Mouse (Mus musculus) small intestine, adult 2 months (tissue): Measurements from ENCODE around the gene Mical3. TPM values are rescaled to one million over a fixed set of nuclear protein-coding genes. Genes with fewer than 3 reads are reported as not detected.

Source experiments
- H3K27ac ChIP-seq: fragments of 200-500 bp; 2 replicates; pipeline ENCODE4 v1.5.1; 2012; ENCODE audit warnings: low read depth, low read length, control low read depth, inconsistent platforms; ENCODE audit not compliant: insufficient read depth
- H3K27me3 ChIP-seq: fragments of 200-500 bp; 2 replicates; pipeline ENCODE4 v1.6.1; 2012; ENCODE audit warnings: mild to moderate bottlenecking, moderate library complexity, low read length, inconsistent platforms; ENCODE audit not compliant: control insufficient read depth, insufficient read depth
- H3K36me3 ChIP-seq: fragments of 200-500 bp; 2 replicates; pipeline ENCODE4 v1.6.1; 2012; ENCODE audit warnings: mild to moderate bottlenecking, low read length, control low read depth, inconsistent platforms; ENCODE audit not compliant: control insufficient read depth, insufficient read depth
- H3K4me1 ChIP-seq: fragments of 200-500 bp; 2 replicates; pipeline ENCODE4 v1.6.1; 2012; ENCODE audit warnings: low read length, inconsistent platforms, mixed read lengths; ENCODE audit not compliant: control insufficient read depth, insufficient read depth, insufficient read length
- H3K4me3 ChIP-seq: fragments of 200-500 bp; 2 replicates; pipeline ENCODE4 v1.5.1; 2012; ENCODE audit warnings: low read depth, mild to moderate bottlenecking, control low read depth, inconsistent platforms, low read length, moderate library complexity
- CTCF ChIP-seq: fragments of 200-500 bp; IDR thresholded peaks from 2 replicates; pipeline ENCODE4 v1.5.1; 2012; ENCODE audit warnings: low read depth, mild to moderate bottlenecking, control low read depth, inconsistent platforms, low read length, moderate library complexity, mixed read lengths; ENCODE audit not compliant: insufficient replicate concordance, insufficient read length; ENCODE audit errors: extremely low read depth
- POLR2A ChIP-seq: fragments of 200-500 bp; IDR thresholded peaks from 2 replicates; pipeline ENCODE4 v1.6.1; 2012; ENCODE audit warnings: low read depth, mild to moderate bottlenecking, control low read depth, inconsistent platforms, low read length, moderate library complexity
- WGBS: fragments of 180-500 bp; shearing (Covaris S2); methylation state at CpG from one replicate; pipeline ENCODE4 v1.1.7; 2018; 5-methylcytosine and 5-hydroxymethylcytosine counted together
- polyA plus RNA-seq: library from polyadenylated mRNA; depleted of rRNA; stranded (reverse); fragments of >200 nt; gene quantifications from 2 replicates; pipeline ENCODE4 v1.2.3, GENCODE M21; 2012

The Mical3 gene
- polyA plus RNA-seq, 1 experiment: 8.9 TPM

DNA sequence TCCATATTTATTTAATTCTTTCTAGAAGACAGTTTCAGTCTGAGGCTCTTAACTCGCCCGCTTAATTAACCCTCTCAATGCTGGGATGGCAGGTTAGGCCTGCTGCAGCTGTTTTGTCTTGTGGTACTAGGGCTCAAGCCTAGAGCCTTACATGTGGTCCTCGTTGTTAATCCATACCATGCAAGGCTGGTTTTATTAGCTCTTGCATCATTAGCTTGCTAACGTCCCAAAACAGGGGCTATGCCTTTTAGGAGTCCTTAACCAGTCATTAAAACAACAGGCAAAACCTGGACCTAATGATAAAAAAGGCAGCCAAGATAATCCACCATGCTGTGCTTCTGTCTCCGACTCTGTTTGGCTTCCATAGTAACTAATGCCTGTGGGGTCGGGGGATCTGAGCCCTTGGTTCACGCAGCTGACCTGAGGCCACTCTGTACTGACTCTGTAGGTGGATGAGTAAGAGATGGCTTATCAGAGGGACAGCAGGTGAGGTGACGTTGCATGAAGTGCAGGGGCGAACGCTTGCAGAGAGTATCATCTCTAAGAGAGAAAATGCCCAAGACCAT, 104.7 kb downstream of the Mical3 start:
- Histone ChIP-seq H3K27ac (no peak overlapping the region), H3K4me1 (no peaks in the 10 kb centered on the region), H3K4me3 (no peak overlapping the region), H3K36me3 (peaks cover 36% of the 10 kb centered on the region), H3K27me3 (no peaks in the 10 kb centered on the region)
- 88% methylated on average over 10 of the region's 10 CpGs for WGBS
- TF ChIP-seq POLR2A (no peak), CTCF (no peak)

DNA sequence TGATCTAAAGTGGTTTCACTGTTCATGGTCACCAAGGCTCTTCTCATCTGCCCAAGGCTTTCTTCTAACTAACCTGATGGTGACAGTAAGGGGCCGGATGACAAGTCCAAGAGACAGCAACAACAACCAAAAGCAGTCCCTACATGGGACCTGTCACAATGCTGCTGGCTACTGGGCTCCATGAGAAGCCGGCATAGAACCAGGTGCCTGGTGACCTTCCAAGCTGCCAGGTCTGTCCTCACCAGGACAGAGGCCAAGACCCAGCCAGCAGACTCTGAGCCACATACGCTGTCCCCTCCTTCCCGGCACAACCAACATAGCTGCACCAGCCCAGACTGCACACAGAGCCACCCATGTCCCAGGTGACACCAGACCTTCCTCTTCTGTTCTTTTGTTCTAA, 112.7 kb downstream of the Mical3 start:
- TF ChIP-seq CTCF: no peak
- no peak for TF ChIP-seq POLR2A

DNA sequence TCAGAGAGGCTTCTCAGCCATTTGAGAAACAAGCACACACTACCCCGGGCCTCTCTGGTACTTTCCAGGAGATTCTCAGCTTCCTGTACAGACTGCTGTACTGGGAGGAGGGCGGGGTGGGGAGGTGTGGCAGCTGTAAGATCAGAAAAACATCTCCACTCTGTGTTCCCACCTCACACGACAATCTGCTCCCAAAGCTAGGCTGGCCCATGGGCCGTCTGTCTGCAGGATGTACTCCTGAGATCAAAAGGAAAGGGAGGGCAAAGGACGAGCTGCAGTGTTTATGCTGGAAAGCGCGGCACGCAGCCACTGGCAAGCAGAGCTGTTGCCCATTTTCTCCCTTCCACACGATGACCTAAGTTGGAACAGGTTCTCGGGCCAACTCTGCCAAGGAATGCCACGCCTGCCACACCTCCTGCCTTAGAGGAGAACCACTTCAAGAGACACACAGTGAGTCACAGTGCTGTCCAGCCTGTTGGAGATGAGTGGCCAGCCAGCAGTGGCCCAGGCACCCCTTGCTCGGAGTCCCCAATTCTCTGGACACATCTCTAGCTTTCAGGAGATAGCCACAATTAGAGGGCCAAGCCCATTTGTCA, 113.3 kb downstream of the Mical3 start:
- H3K4me3 ChIP-seq: no peak overlapping the region
- 27% methylated on average over 12 of the region's 12 CpGs for WGBS
- peaks cover 5% of the 10 kb centered on the region; the same call in 1 of the 2 replicates for H3K4me1 ChIP-seq
- H3K27ac ChIP-seq: no peak overlapping the region
- no peaks in the 10 kb centered on the region for H3K27me3 ChIP-seq
- H3K36me3 ChIP-seq: peaks cover 25% of the 10 kb centered on the region
- TF ChIP-seq POLR2A: no peak
- TF ChIP-seq CTCF: no peak

More for the DNA sequence above, 112.7 kb downstream of the Mical3 start:
- Histone ChIP-seq H3K27me3 (no peaks in the 10 kb centered on the region), H3K27ac (no peak overlapping the region), H3K36me3 (peaks cover 28% of the 10 kb centered on the region), H3K4me1 (peaks cover 5% of the 10 kb centered on the region; the same call in 1 of the 2 replicates), H3K4me3 (no peak overlapping the region)
- WGBS: 90% methylated on average over 4 of the region's 4 CpGs

DNA sequence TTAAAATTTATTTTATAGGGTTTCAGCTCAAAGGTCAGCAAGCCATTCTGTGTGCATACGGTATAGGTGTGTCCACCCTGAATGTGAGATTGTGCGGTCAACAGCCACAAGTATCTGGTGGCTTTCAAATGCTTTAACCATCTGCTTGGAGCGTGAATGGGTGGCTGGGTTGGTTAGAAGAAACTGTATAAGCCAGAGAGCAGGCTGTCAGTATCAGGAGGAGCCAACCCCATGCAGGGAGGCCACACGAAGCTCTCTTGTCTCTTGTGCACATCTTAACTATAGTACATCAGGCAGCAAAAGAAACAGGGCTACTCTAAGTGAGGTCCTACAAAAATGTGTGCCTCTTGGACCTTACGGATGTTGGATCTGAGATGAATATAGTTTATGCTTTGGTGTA, 114.7 kb downstream of the Mical3 start:
- H3K4me1 ChIP-seq: peaks cover 5% of the 10 kb centered on the region; the same call in 1 of the 2 replicates
- WGBS: 80% methylated on average over 5 of the region's 5 CpGs
- H3K27me3 ChIP-seq: no peaks in the 10 kb centered on the region
- peaks cover 21% of the 10 kb centered on the region for H3K36me3 ChIP-seq
- TF ChIP-seq CTCF (no peak), POLR2A (no peak)
- no peak overlapping the region for H3K27ac ChIP-seq
- H3K4me3 ChIP-seq: no peak overlapping the region

DNA sequence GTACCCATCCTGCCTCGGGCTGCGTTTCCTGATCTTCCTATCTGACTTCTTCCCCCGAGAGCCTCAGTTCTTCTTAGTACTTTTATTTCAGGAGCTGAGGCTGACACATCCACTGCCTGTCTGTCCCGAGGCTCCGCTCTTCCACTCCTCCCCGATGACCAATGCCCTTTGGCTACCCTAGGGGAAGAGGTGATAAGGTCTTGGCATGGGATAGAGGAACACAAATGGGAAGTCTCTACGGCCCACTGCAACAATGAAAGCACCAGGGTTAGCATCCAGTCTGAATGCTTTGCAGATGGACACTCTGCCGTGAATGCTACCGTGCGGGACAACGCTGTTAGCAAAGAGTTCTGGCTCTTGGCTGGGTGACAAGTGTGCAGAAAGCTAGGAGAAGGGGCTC, 116.5 kb downstream of the Mical3 start:
- Histone ChIP-seq H3K27ac (no peak overlapping the region), H3K36me3 (peaks cover 9% of the 10 kb centered on the region; the same call in 1 of the 2 replicates), H3K4me1 (peaks cover 5% of the 10 kb centered on the region; the same call in 1 of the 2 replicates), H3K27me3 (no peaks in the 10 kb centered on the region), H3K4me3 (no peak overlapping the region)
- 85% methylated on average over 11 of the region's 11 CpGs for WGBS
- no peak for TF ChIP-seq CTCF
- TF ChIP-seq POLR2A: no peak

DNA sequence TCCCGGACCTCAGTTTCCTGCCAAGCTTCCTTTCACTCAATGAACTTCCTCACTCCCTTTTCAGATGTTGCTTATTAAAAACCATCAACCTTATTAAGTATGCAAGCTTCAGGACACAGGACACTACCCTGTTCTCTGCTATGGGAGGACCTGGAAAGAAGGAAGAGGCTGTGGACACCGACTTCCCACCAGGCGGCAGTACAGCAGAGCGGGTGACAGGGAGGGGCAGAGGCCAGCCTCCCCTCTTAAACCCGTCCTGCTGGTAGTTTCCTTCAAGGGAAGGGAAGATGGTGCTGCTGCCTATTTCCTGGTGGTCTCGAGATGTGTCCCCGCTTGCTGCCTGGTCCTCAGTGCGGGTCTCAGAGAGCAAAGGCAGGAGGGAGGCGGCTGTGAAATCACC, 117.0 kb downstream of the Mical3 start:
- peak overlapping the region; percentile 28; the same call in 1 of the 2 replicates for H3K4me3 ChIP-seq

DNA sequence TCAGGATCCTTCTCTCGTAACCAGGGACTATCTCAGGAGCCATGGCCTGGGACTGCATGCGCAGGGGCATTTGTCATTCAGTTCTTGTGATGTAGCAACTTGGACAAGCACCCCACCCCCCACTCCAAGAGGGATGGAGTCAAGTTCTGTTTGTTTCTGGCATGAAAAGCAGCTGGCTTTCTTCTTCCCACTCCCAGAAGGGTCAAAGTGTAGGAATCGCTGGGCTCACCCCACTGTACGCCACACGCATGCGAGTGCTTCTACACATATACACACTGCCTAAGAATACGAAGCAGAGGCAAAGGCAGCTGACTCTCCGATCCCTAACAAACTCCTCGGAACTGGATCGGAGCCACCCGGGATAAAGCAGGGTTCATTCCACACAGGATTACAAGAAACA, 119.1 kb downstream of the Mical3 start:
- Histone ChIP-seq H3K27ac (no peak overlapping the region), H3K36me3 (peaks cover 16% of the 10 kb centered on the region), H3K27me3 (no peaks in the 10 kb centered on the region), H3K4me3 (no peak overlapping the region), H3K4me1 (peaks cover 5% of the 10 kb centered on the region)
- no peak for TF ChIP-seq CTCF
- no peak for TF ChIP-seq POLR2A
- WGBS: 89% methylated on average over 11 of the region's 11 CpGs

More for the DNA sequence above, 117.0 kb downstream of the Mical3 start:
- peaks cover 10% of the 10 kb centered on the region; the same call in 1 of the 2 replicates for H3K36me3 ChIP-seq
- 65% methylated on average over 9 of the region's 9 CpGs for WGBS
- peaks cover 5% of the 10 kb centered on the region; the same call in 1 of the 2 replicates for H3K4me1 ChIP-seq
- TF ChIP-seq CTCF: peak; percentile 32; the same call in 1 of the 2 replicates
- TF ChIP-seq POLR2A: no peak
- no peak overlapping the region for H3K27ac ChIP-seq
- H3K27me3 ChIP-seq: no peaks in the 10 kb centered on the region

DNA sequence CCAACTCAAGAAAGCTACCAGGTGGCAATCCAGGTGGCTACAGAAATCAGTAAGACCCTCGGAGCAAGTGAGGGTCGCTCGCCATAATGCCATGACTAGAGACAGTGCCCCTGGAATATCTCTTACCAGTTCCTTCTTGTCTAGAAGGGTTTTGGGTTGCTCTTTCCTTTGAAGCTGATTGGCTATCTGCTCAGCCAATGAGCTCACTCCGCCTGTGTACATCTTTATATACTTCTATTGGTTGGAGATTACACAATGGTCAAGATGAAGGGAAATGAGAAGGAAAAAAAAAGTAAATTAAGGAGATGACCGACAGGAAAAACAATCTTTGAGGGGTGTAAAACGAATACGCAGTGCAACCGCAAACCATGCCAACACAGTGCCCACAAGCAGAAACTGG, 121.1 kb downstream of the Mical3 start:
- 96% methylated on average over 8 of the region's 8 CpGs for WGBS
- Histone ChIP-seq H3K27ac (no peak overlapping the region), H3K4me3 (no peak overlapping the region)

More for the DNA sequence above, 121.1 kb downstream of the Mical3 start:
- Histone ChIP-seq H3K27me3 (no peaks in the 10 kb centered on the region), H3K36me3 (peaks cover 16% of the 10 kb centered on the region), H3K4me1 (peaks cover 6% of the 10 kb centered on the region)
- no peak for TF ChIP-seq CTCF
- TF ChIP-seq POLR2A: no peak
